Mouse (Mus musculus) layer of hippocampus, postnatal 36 days (tissue): Measurements from ENCODE around the gene Gng10. TPM values are rescaled to one million over a fixed set of nuclear protein-coding genes. Genes with fewer than 3 reads are reported as not detected.
A peak's percentile ranks its signal among the peaks of the same experiment; 100 is the strongest.

Source experiments
- DNase-seq, 2 experiments: peaks; one replicate each; pipeline ENCODE4 v3.0.0; 2022
- total RNA-seq, 2 experiments: library from RNA; stranded (reverse); gene quantifications; 2 replicates each; pipeline ENCODE4 v1.2.3; 2021

Gng10 gene
- total RNA-seq, 2 experiments from 2014 or later = 95.6 to 105 TPM

GRCm38 (mm10) chr4:59016922-59017321 lies 18.0 kb upstream of the Gng10 start:
- no peak for DNase-seq

GRCm38 (mm10) chr4:59034325-59034917 lies 467 bp upstream of the Gng10 start:
- DNase-seq = no peak

GRCm38 (mm10) chr4:59035786-59036350 lies 980 bp downstream of the Gng10 start:
- DNase-seq = no peak

GRCm38 (mm10) chr4:59036490-59037127 lies 1.7 kb downstream of the Gng10 start:
- DNase-seq = peak; percentile 60 to 64

- no peak for DNase-seq
These were observed 2.6 kb downstream of the Gng10 start for GRCm38 (mm10) chr4:59037525-59037924.

GRCm38 (mm10) chr4:59040397-59041287 lies 5.8 kb downstream of the Gng10 start:
- DNase-seq = no peak

GRCm38 (mm10) chr4:59043074-59043473 lies 8.2 kb downstream of the Gng10 start:
- DNase-seq = no peak

- DNase-seq = no peak
These were observed 9.0 kb downstream of the Gng10 start for GRCm38 (mm10) chr4:59043891-59044290.

- DNase-seq = no peak
These were observed 12.3 kb downstream of the Gng10 start for GRCm38 (mm10) chr4:59047222-59047621.

- DNase-seq = no peak
These were observed 16.2 kb downstream of the Gng10 start for GRCm38 (mm10) chr4:59051081-59051480.

GRCm38 (mm10) chr4:59057929-59058328 lies 23.0 kb downstream of the Gng10 start:
- DNase-seq = no peak

- DNase-seq = no peak
These were observed 27.6 kb downstream of the Gng10 start for GRCm38 (mm10) chr4:59062526-59062925.

GRCm38 (mm10) chr4:59069276-59069675 lies 34.4 kb downstream of the Gng10 start:
- DNase-seq = no peak

- DNase-seq = no peak
These were observed 48.5 kb downstream of the Gng10 start for GRCm38 (mm10) chr4:59083430-59083829.

GRCm38 (mm10) chr4:59089391-59089790 lies 54.5 kb downstream of the Gng10 start:
- DNase-seq = no peak

Other genes with a start within 250 kb of the Gng10 start
- under 1 TPM; 0.32 to 0.35 TPM for gene Olfr267, start 247.4 kb upstream of the Gng10 start, total RNA-seq
- 100 to 1,000 TPM; 120 to 127 TPM for gene Ecpas, start 122.3 kb upstream of the Gng10 start, total RNA-seq
- 10 to 100 TPM; 43.7 to 45.2 TPM for gene Zkscan16, start 91.5 kb upstream of the Gng10 start, total RNA-seq
- gene Ptgr1, start 48.0 kb upstream of the Gng10 start, total RNA-seq = 1 to 10 TPM; 3.6 to 4.2 TPM
- 1 to 10 TPM; 4.4 to 6.6 TPM for gene Dnajc25, start 40.0 kb upstream of the Gng10 start, total RNA-seq
- 1 to 10 TPM; 1.1 to 2.8 TPM for gene Gm20503, start 31.9 kb upstream of the Gng10 start, total RNA-seq
- not detected for gene AI481877, start 103.9 kb downstream of the Gng10 start, total RNA-seq
- gene Ugcg, start 154.2 kb downstream of the Gng10 start, total RNA-seq = 10 to 100 TPM; 67.3 to 75.2 TPM